Mouse (Mus musculus): ENCODE measurements at regions not wholly inside any gene's neighbourhood (a gene's known extent, or its start where the extent isn't known, plus 50 kb on each side); places are given as distances from the start of the nearest gene placed in this dataset.

- Histone ChIP-seq H3K4me1 (ENCODE audit: control insufficient read depth, low read depth, low read length) (no peaks in the 10 kb centered on the region), H3K27me3 (ENCODE audit: control insufficient read depth, insufficient read depth, low read depth, low read length) (no peaks in the 10 kb centered on the region), H3K27ac (ENCODE audit: low read length) (no peak overlapping the region), H3K9me3 (replicated peaks; ENCODE audit: control insufficient read depth, low read length) (no peaks in the 10 kb centered on the region), H3K4me3 (ENCODE audit: low read depth, low read length) (no peak overlapping the region), H3K4me2 (ENCODE audit: low read depth, low read length) (no peak overlapping the region), H3K9ac (ENCODE audit: low read depth, low read length) (no peak overlapping the region), H3K36me3 (ENCODE audit: control insufficient read depth, insufficient read depth) (no peaks in the 10 kb centered on the region)
- ATAC-seq (ENCODE audit: low read depth): no peak
Observed at GRCm38 (mm10) chr7:136216734-136217133, 500.6 kb upstream of the Mki67 start.

GRCm38 (mm10) chr7:136219564-136220244, 503.5 kb upstream of the Mki67 start:
- no peak overlapping the region for H3K4me2 ChIP-seq (ENCODE audit: low read depth, low read length)
- no peaks in the 10 kb centered on the region for H3K27me3 ChIP-seq (ENCODE audit: control insufficient read depth, insufficient read depth, low read depth, low read length)
- no peak overlapping the region for H3K9ac ChIP-seq (ENCODE audit: low read depth, low read length)
- no peaks in the 10 kb centered on the region for H3K9me3 ChIP-seq (replicated peaks; ENCODE audit: control insufficient read depth, low read length)
- no peak overlapping the region for H3K27ac ChIP-seq (ENCODE audit: low read length)
- H3K36me3 ChIP-seq (ENCODE audit: control insufficient read depth, insufficient read depth): no peaks in the 10 kb centered on the region
- no peak overlapping the region for H3K4me3 ChIP-seq (ENCODE audit: low read depth, low read length)
- H3K4me1 ChIP-seq (ENCODE audit: control insufficient read depth, low read depth, low read length): no peaks in the 10 kb centered on the region
- WGBS (ENCODE audit: insufficient replicate concordance): 29% methylated on average over 14 of the region's 14 CpGs
- no peak for ATAC-seq (ENCODE audit: low read depth)

- whole genome bisulfite sequencing (ENCODE audit: insufficient replicate concordance): 40% methylated on average over 5 of the region's 5 CpGs
- Histone ChIP-seq H3K9ac (ENCODE audit: low read depth, low read length) (no peak overlapping the region), H3K27me3 (ENCODE audit: control insufficient read depth, insufficient read depth, low read depth, low read length) (no peaks in the 10 kb centered on the region), H3K4me1 (ENCODE audit: control insufficient read depth, low read depth, low read length) (no peaks in the 10 kb centered on the region), H3K36me3 (ENCODE audit: control insufficient read depth, insufficient read depth) (no peaks in the 10 kb centered on the region), H3K4me3 (ENCODE audit: low read depth, low read length) (no peak overlapping the region), H3K27ac (ENCODE audit: low read length) (no peak overlapping the region), H3K9me3 (replicated peaks; ENCODE audit: control insufficient read depth, low read length) (no peaks in the 10 kb centered on the region), H3K4me2 (ENCODE audit: low read depth, low read length) (no peak overlapping the region)
- ATAC-seq (ENCODE audit: low read depth): no peak
Observed at GRCm38 (mm10) chr7:136220245-136221167, 504.3 kb upstream of the Mki67 start.

GRCm38 (mm10) chr7:136221620-136222019, 505.5 kb upstream of the Mki67 start:
- H3K27me3 ChIP-seq (ENCODE audit: control insufficient read depth, insufficient read depth, low read depth, low read length): no peaks in the 10 kb centered on the region
- no peak for ATAC-seq (ENCODE audit: low read depth)
- WGBS (ENCODE audit: insufficient replicate concordance): 64% methylated on average over 7 of the region's 7 CpGs
- H3K9me3 ChIP-seq (replicated peaks; ENCODE audit: control insufficient read depth, low read length): no peaks in the 10 kb centered on the region
- H3K4me1 ChIP-seq (ENCODE audit: control insufficient read depth, low read depth, low read length): no peaks in the 10 kb centered on the region
- H3K9ac ChIP-seq (ENCODE audit: low read depth, low read length): no peak overlapping the region
- no peak overlapping the region for H3K4me2 ChIP-seq (ENCODE audit: low read depth, low read length)
- H3K27ac ChIP-seq (ENCODE audit: low read length): no peak overlapping the region
- no peaks in the 10 kb centered on the region for H3K36me3 ChIP-seq (ENCODE audit: control insufficient read depth, insufficient read depth)
- H3K4me3 ChIP-seq (ENCODE audit: low read depth, low read length): no peak overlapping the region

- Histone ChIP-seq H3K9me3 (replicated peaks; ENCODE audit: control insufficient read depth, low read length) (no peaks in the 10 kb centered on the region), H3K27me3 (ENCODE audit: control insufficient read depth, insufficient read depth, low read depth, low read length) (no peaks in the 10 kb centered on the region), H3K36me3 (ENCODE audit: control insufficient read depth, insufficient read depth) (no peaks in the 10 kb centered on the region), H3K27ac (ENCODE audit: low read length) (no peak overlapping the region), H3K4me2 (ENCODE audit: low read depth, low read length) (no peak overlapping the region), H3K4me1 (ENCODE audit: control insufficient read depth, low read depth, low read length) (no peaks in the 10 kb centered on the region), H3K9ac (ENCODE audit: low read depth, low read length) (no peak overlapping the region), H3K4me3 (ENCODE audit: low read depth, low read length) (no peak overlapping the region)
- no peak for ATAC-seq (ENCODE audit: low read depth)
- 68% methylated on average over 7 of the region's 7 CpGs for WGBS (ENCODE audit: insufficient replicate concordance)
Observed at GRCm38 (mm10) chr7:136226031-136226430, 509.9 kb upstream of the Mki67 start.

GRCm38 (mm10) chr7:136228331-136228730, 512.2 kb upstream of the Mki67 start:
- no peak overlapping the region for H3K9ac ChIP-seq (ENCODE audit: low read depth, low read length)
- WGBS (ENCODE audit: insufficient replicate concordance): 54% methylated on average over 2 of the region's 2 CpGs
- no peaks in the 10 kb centered on the region for H3K27me3 ChIP-seq (ENCODE audit: control insufficient read depth, insufficient read depth, low read depth, low read length)
- H3K4me1 ChIP-seq (ENCODE audit: control insufficient read depth, low read depth, low read length): no peaks in the 10 kb centered on the region
- no peak overlapping the region for H3K27ac ChIP-seq (ENCODE audit: low read length)
- H3K9me3 ChIP-seq (replicated peaks; ENCODE audit: control insufficient read depth, low read length): no peaks in the 10 kb centered on the region
- no peak for ATAC-seq (ENCODE audit: low read depth)
- no peaks in the 10 kb centered on the region for H3K36me3 ChIP-seq (ENCODE audit: control insufficient read depth, insufficient read depth)
- no peak overlapping the region for H3K4me3 ChIP-seq (ENCODE audit: low read depth, low read length)
- no peak overlapping the region for H3K4me2 ChIP-seq (ENCODE audit: low read depth, low read length)

GRCm38 (mm10) chr7:136229592-136229991, 513.4 kb upstream of the Mki67 start:
- H3K27me3 ChIP-seq (ENCODE audit: control insufficient read depth, insufficient read depth, low read depth, low read length): no peaks in the 10 kb centered on the region
- H3K36me3 ChIP-seq (ENCODE audit: control insufficient read depth, insufficient read depth): no peaks in the 10 kb centered on the region
- H3K4me3 ChIP-seq (ENCODE audit: low read depth, low read length): no peak overlapping the region
- no peaks in the 10 kb centered on the region for H3K4me1 ChIP-seq (ENCODE audit: control insufficient read depth, low read depth, low read length)
- ATAC-seq (ENCODE audit: low read depth): no peak
- no peak overlapping the region for H3K9ac ChIP-seq (ENCODE audit: low read depth, low read length)
- H3K4me2 ChIP-seq (ENCODE audit: low read depth, low read length): no peak overlapping the region
- no peaks in the 10 kb centered on the region for H3K9me3 ChIP-seq (replicated peaks; ENCODE audit: control insufficient read depth, low read length)
- no peak overlapping the region for H3K27ac ChIP-seq (ENCODE audit: low read length)
- WGBS (ENCODE audit: insufficient replicate concordance): 61% methylated on average over 11 of the region's 11 CpGs

GRCm38 (mm10) chr7:136232177-136232576, 516.0 kb upstream of the Mki67 start:
- Histone ChIP-seq H3K9ac (ENCODE audit: low read depth, low read length) (no peak overlapping the region), H3K36me3 (ENCODE audit: control insufficient read depth, insufficient read depth) (no peaks in the 10 kb centered on the region), H3K27me3 (ENCODE audit: control insufficient read depth, insufficient read depth, low read depth, low read length) (no peaks in the 10 kb centered on the region), H3K4me1 (ENCODE audit: control insufficient read depth, low read depth, low read length) (no peaks in the 10 kb centered on the region), H3K27ac (ENCODE audit: low read length) (no peak overlapping the region), H3K9me3 (replicated peaks; ENCODE audit: control insufficient read depth, low read length) (no peaks in the 10 kb centered on the region), H3K4me2 (ENCODE audit: low read depth, low read length) (no peak overlapping the region), H3K4me3 (ENCODE audit: low read depth, low read length) (no peak overlapping the region)
- ATAC-seq (ENCODE audit: low read depth): no peak
- WGBS (ENCODE audit: insufficient replicate concordance): 34% methylated on average over 4 of the region's 4 CpGs

GRCm38 (mm10) chr7:136235563-136235962, 519.4 kb upstream of the Mki67 start:
- no peak overlapping the region for H3K9ac ChIP-seq (ENCODE audit: low read depth, low read length)
- no peak overlapping the region for H3K27ac ChIP-seq (ENCODE audit: low read length)
- no peaks in the 10 kb centered on the region for H3K9me3 ChIP-seq (replicated peaks; ENCODE audit: control insufficient read depth, low read length)
- H3K4me1 ChIP-seq (ENCODE audit: control insufficient read depth, low read depth, low read length): no peaks in the 10 kb centered on the region
- no peaks in the 10 kb centered on the region for H3K27me3 ChIP-seq (ENCODE audit: control insufficient read depth, insufficient read depth, low read depth, low read length)
- WGBS (ENCODE audit: insufficient replicate concordance): 45% methylated on average over 2 of the region's 2 CpGs
- ATAC-seq (ENCODE audit: low read depth): no peak
- no peaks in the 10 kb centered on the region for H3K36me3 ChIP-seq (ENCODE audit: control insufficient read depth, insufficient read depth)
- H3K4me2 ChIP-seq (ENCODE audit: low read depth, low read length): no peak overlapping the region
- H3K4me3 ChIP-seq (ENCODE audit: low read depth, low read length): no peak overlapping the region

Measured in liver, embryonic 16.5 days (tissue).